Mouse (Mus musculus) MEL (cell line): ENCODE data around the gene Mrpl46. TPM values are rescaled to one million over a fixed set of nuclear protein-coding genes. Genes with fewer than 3 reads are reported as not detected.

Experiments used
- DNase-seq: peaks from one replicate; pipeline ENCODE4 v3.0.0; 2011; ENCODE audit warnings: low read depth, low spot score
- H3K27ac ChIP-seq: 2 replicates; pipeline ENCODE4 v1.5.1; 2012; ENCODE audit warnings: low read depth, mild to moderate bottlenecking, control low read depth, low read length, moderate library complexity; ENCODE audit not compliant: control insufficient read depth
- H3K27me3 ChIP-seq, 2 experiments: fragments of 150-350 bp in 1 of 2; sonication (generic) in 1 of 2; 2 replicates each; pipeline ENCODE4 v1.6.1; 2012; ENCODE audit warnings: low read length in 2 of 2, mild to moderate bottlenecking in 2 of 2, improper control_type of control experiment in 1 of 2, moderate library complexity in 1 of 2; ENCODE audit not compliant: insufficient read depth in 2 of 2, control insufficient read depth in 1 of 2
- H3K36me3 ChIP-seq, 2 experiments: 2 replicates each; pipeline ENCODE4 v1.6.1; 2012 to 2014; ENCODE audit warnings: low read length in 2 of 2, improper control_type of control experiment in 1 of 2, inconsistent platforms in 1 of 2, mild to moderate bottlenecking in 1 of 2; ENCODE audit not compliant: insufficient read depth in 2 of 2, control insufficient read depth in 1 of 2
- H3K4me1 ChIP-seq, 2 experiments: fragments of 150-350 bp in 1 of 2; sonication (generic) in 1 of 2; 2 replicates each; pipeline ENCODE4 v1.6.1; 2012; ENCODE audit warnings: low read length in 2 of 2, improper control_type of control experiment in 1 of 2, mild to moderate bottlenecking in 1 of 2; ENCODE audit not compliant: insufficient read depth in 2 of 2, control insufficient read depth in 1 of 2
- H3K4me3 ChIP-seq, 2 experiments: fragments of 150-350 bp in 1 of 2; sonication (generic) in 1 of 2; 2 replicates each; pipeline ENCODE4 v1.5.1; 2012; ENCODE audit warnings: low read depth in 2 of 2, low read length in 2 of 2, mild to moderate bottlenecking in 2 of 2, moderate library complexity in 2 of 2, control low read depth in 1 of 2, improper control_type of control experiment in 1 of 2; ENCODE audit not compliant: control insufficient read depth in 1 of 2, insufficient read depth in 1 of 2
- H3K79me2 ChIP-seq: 2 replicates; pipeline ENCODE4 v1.6.1; 2012; ENCODE audit warnings: mild to moderate bottlenecking, low read length, moderate library complexity; ENCODE audit not compliant: control insufficient read depth, poor library complexity, insufficient read depth
- H3K9ac ChIP-seq: 2 replicates; pipeline ENCODE4 v1.6.1; 2012; ENCODE audit warnings: low read depth, mild to moderate bottlenecking, control low read depth, low read length, moderate library complexity; ENCODE audit not compliant: control insufficient read depth, poor library complexity, severe bottlenecking
- H3K9me3 ChIP-seq: fragments of 150-350 bp; sonication (generic); replicated peaks from 2 replicates; pipeline ENCODE4 v1.6.1; 2012; ENCODE audit warnings: mild to moderate bottlenecking, low read length, improper control_type of control experiment, moderate library complexity; ENCODE audit not compliant: insufficient read depth
- CTCF ChIP-seq, 3 experiments: IDR thresholded peaks in 2 of 3; conservative IDR thresholded peaks in 1 of 3; 2 replicates each; pipeline ENCODE4 v1.5.1; 2011 to 2012; ENCODE audit warnings: low read length in 3 of 3, low read depth in 2 of 3, mild to moderate bottlenecking in 2 of 3, improper control_type of control experiment in 1 of 3, inconsistent platforms in 1 of 3, mixed read lengths in 1 of 3, moderate library complexity in 1 of 3; ENCODE audit not compliant: control insufficient read depth in 1 of 3, insufficient read depth in 1 of 3, poor library complexity in 1 of 3, severe bottlenecking in 1 of 3
- E2F4 ChIP-seq: IDR thresholded peaks from 2 replicates; pipeline ENCODE4 v1.6.1; 2011; ENCODE audit warnings: low read depth, low read length, improper control_type of control experiment, borderline replicate concordance
- ELF1 ChIP-seq: IDR thresholded peaks from 2 replicates; pipeline ENCODE4 v1.6.1; 2014; ENCODE audit warnings: low read depth, mild to moderate bottlenecking, inconsistent platforms, low read length, improper control_type of control experiment, moderate library complexity
- GABPA ChIP-seq: IDR thresholded peaks from 2 replicates; pipeline ENCODE4 v1.6.1; 2012; ENCODE audit warnings: low read depth, mild to moderate bottlenecking, inconsistent platforms, low read length, improper control_type of control experiment, moderate library complexity
- GATA1 ChIP-seq: IDR thresholded peaks from 2 replicates; pipeline ENCODE4 v1.6.1; 2011; ENCODE audit warnings: low read depth, low read length, improper control_type of control experiment
- HCFC1 ChIP-seq: IDR thresholded peaks from 2 replicates; pipeline ENCODE4 v1.6.1; 2012; ENCODE audit warnings: low read depth, mild to moderate bottlenecking, inconsistent platforms, low read length, improper control_type of control experiment, moderate library complexity
- JUND ChIP-seq: IDR thresholded peaks from 2 replicates; pipeline ENCODE4 v1.6.1; 2011; ENCODE audit warnings: low read depth, mild to moderate bottlenecking, improper control_type of control experiment, low read length
- KAT2A ChIP-seq: conservative IDR thresholded peaks from 2 replicates; pipeline ENCODE4 v1.6.1; 2012; ENCODE audit warnings: low read depth, low read length, improper control_type of control experiment, inconsistent platforms
- MAFK ChIP-seq: IDR thresholded peaks from 2 replicates; pipeline ENCODE4 v1.6.1; 2011; ENCODE audit warnings: low read depth, mild to moderate bottlenecking, low read length, improper control_type of control experiment, borderline replicate concordance
- MAX ChIP-seq: IDR thresholded peaks from 2 replicates; pipeline ENCODE4 v1.6.1; 2011; ENCODE audit warnings: low read length, improper control_type of control experiment
- MEF2A ChIP-seq: IDR thresholded peaks from 2 replicates; pipeline ENCODE4 v1.6.1; 2014; ENCODE audit warnings: low read depth, mild to moderate bottlenecking, inconsistent platforms, low read length, improper control_type of control experiment; ENCODE audit not compliant: poor library complexity, insufficient replicate concordance, severe bottlenecking; ENCODE audit errors: extremely low read depth
- MXI1 ChIP-seq: IDR thresholded peaks from 2 replicates; pipeline ENCODE4 v1.6.1; 2011; ENCODE audit warnings: mild to moderate bottlenecking, low read depth, low read length, improper control_type of control experiment
- MYB ChIP-seq: IDR thresholded peaks from 2 replicates; pipeline ENCODE4 v1.6.1; 2011; ENCODE audit warnings: mild to moderate bottlenecking, low read depth, low read length, improper control_type of control experiment
- NRF1 ChIP-seq: IDR thresholded peaks from 2 replicates; pipeline ENCODE4 v1.6.1; 2014; ENCODE audit warnings: low read depth, mild to moderate bottlenecking, inconsistent platforms, low read length, improper control_type of control experiment, moderate library complexity; ENCODE audit not compliant: poor library complexity, insufficient read depth, severe bottlenecking
- POLR2A ChIP-seq, 2 experiments: IDR thresholded peaks; 2 replicates each; pipeline ENCODE4 v1.6.1; 2011 to 2012; ENCODE audit warnings: low read length in 2 of 2, mild to moderate bottlenecking in 2 of 2, control low read depth in 1 of 2, improper control_type of control experiment in 1 of 2, low read depth in 1 of 2, moderate library complexity in 1 of 2; ENCODE audit not compliant: control insufficient read depth in 1 of 2, insufficient read depth in 1 of 2, poor library complexity in 1 of 2
- POLR2AphosphoS2 ChIP-seq: IDR thresholded peaks from 2 replicates; pipeline ENCODE4 v1.6.1; 2011; ENCODE audit warnings: low read length, improper control_type of control experiment
- POLR2AphosphoS5 ChIP-seq: IDR thresholded peaks from 2 replicates; pipeline ENCODE4 v1.6.1; 2012; ENCODE audit warnings: low read depth, borderline replicate concordance, mild to moderate bottlenecking, inconsistent platforms, low read length, moderate library complexity, mixed read lengths
- RCOR1 ChIP-seq: IDR thresholded peaks from 2 replicates; pipeline ENCODE4 v1.6.1; 2012; ENCODE audit warnings: low read depth, mild to moderate bottlenecking, inconsistent platforms, low read length, improper control_type of control experiment
- TAL1 ChIP-seq: IDR thresholded peaks from 2 replicates; pipeline ENCODE4 v1.6.1; 2012; ENCODE audit warnings: mild to moderate bottlenecking, inconsistent platforms, low read length, moderate library complexity, mixed read lengths
- TBP ChIP-seq: IDR thresholded peaks from 2 replicates; pipeline ENCODE4 v1.8.0; 2011; ENCODE audit warnings: low read depth, low read length, improper control_type of control experiment
- TCF12 ChIP-seq: IDR thresholded peaks from 2 replicates; pipeline ENCODE4 v1.6.1; 2014; ENCODE audit warnings: low read depth, mild to moderate bottlenecking, inconsistent platforms, low read length, improper control_type of control experiment, moderate library complexity
- UBTF ChIP-seq: IDR thresholded peaks from 2 replicates; pipeline ENCODE4 v1.6.1; 2012; ENCODE audit warnings: low read depth, mild to moderate bottlenecking, inconsistent platforms, low read length, improper control_type of control experiment, moderate library complexity, borderline replicate concordance; ENCODE audit not compliant: insufficient read depth
- USF1 ChIP-seq: IDR thresholded peaks from 2 replicates; pipeline ENCODE4 v1.6.1; 2014; ENCODE audit warnings: low read depth, mild to moderate bottlenecking, inconsistent platforms, low read length, improper control_type of control experiment, moderate library complexity
- ZC3H11A ChIP-seq: IDR thresholded peaks from 2 replicates; pipeline ENCODE4 v1.6.1; 2012; ENCODE audit warnings: low read depth, mild to moderate bottlenecking, inconsistent platforms, low read length, improper control_type of control experiment
- ZMIZ1 ChIP-seq: IDR thresholded peaks from 2 replicates; pipeline ENCODE4 v1.6.1; 2012; ENCODE audit warnings: low read depth, mild to moderate bottlenecking, inconsistent platforms, low read length, improper control_type of control experiment, moderate library complexity
- ZNF384 ChIP-seq: IDR thresholded peaks from 2 replicates; pipeline ENCODE4 v1.6.1; 2012; ENCODE audit warnings: low read depth, mild to moderate bottlenecking, inconsistent platforms, low read length, improper control_type of control experiment
- polyA plus RNA-seq, 2 experiments: library from polyadenylated mRNA; stranded (reverse) in 1 of 2; unstranded in 1 of 2; fragments of >175 nt in 1 of 2; fragments of >200 nt in 1 of 2; gene quantifications; 2 replicates each; pipeline versions ENCODE4 v1.2.1 to v1.2.4; 2012; ENCODE audit warnings: low replicate concordance in 2 of 2, low read depth in 1 of 2; ENCODE audit not compliant: insufficient read length in 2 of 2, insufficient read depth in 1 of 2, missing spikeins in 1 of 2
- total RNA-seq: library from RNA; depleted of rRNA; stranded (reverse); fragments of 300-350 nt; gene quantifications from 2 replicates; pipeline ENCODE4 v1.2.3, GENCODE M21; 2012

Gene Mrpl46
- total and polyA plus RNA-seq, 3 experiments = 67.2 to 70.8 TPM; not detected in 1

- no peak for TF ChIP-seq JUND
Observed at GRCm38 (mm10) chr7:78814766-78815165, 31.4 kb upstream of the Mrpl46 start (continued).

GRCm38 (mm10) chr7:78813791-78814190 is 30.5 kb upstream of the Mrpl46 start:
- no peak overlapping the region for H3K27ac ChIP-seq
- no peak for DNase-seq
- peaks cover 0 to 8% of the 10 kb centered on the region in 2 experiments; a peak in 2 of 4 replicates for H3K4me1 ChIP-seq
- H3K9ac ChIP-seq = no peak overlapping the region
- peaks cover 0 to 2% of the 10 kb centered on the region in 2 experiments; a peak in 2 of 4 replicates for H3K36me3 ChIP-seq
- H3K79me2 ChIP-seq = no peaks in the 10 kb centered on the region
- H3K4me3 ChIP-seq = no peak overlapping the region
- no peaks in the 10 kb centered on the region for H3K27me3 ChIP-seq
- TF ChIP-seq ZC3H11A (no peak), KAT2A (no peak), MXI1 (no peak), UBTF (no peak), E2F4 (no peak), MYB (no peak), ZMIZ1 (no peak), TAL1 (no peak), ELF1 (no peak), POLR2A (IDR thresholded peaks at IDR 0.05; ENCODE audit: control insufficient read depth in 1 of 2, insufficient read depth in 1 of 2, low read depth in 1 of 2, low read length in 2 of 2, poor library complexity in 1 of 2) (no peak), CTCF (IDR thresholded peaks at IDR 0.05 in 2 of 3, conservative IDR thresholded peaks at IDR 0.05 in 1 of 3; ENCODE audit: control insufficient read depth in 1 of 3, insufficient read depth in 1 of 3, low read depth in 2 of 3, low read length in 3 of 3, poor library complexity in 1 of 3, severe bottlenecking in 1 of 3) (no peak), HCFC1 (no peak), GABPA (no peak), MAFK (no peak)
- TF ChIP-seq, all 39 proteins: peak for 0
- H3K9me3 ChIP-seq = no peaks in the 10 kb centered on the region

- Histone ChIP-seq H3K4me1 (no peaks in the 10 kb centered on the region), H3K9me3 (no peaks in the 10 kb centered on the region), H3K36me3 (peaks cover 0 to 2% of the 10 kb centered on the region in 2 experiments; a peak in 1 of 4 replicates), H3K4me3 (no peak overlapping the region), H3K9ac (no peak overlapping the region), H3K27ac (no peak overlapping the region), H3K79me2 (no peaks in the 10 kb centered on the region)
- TF ChIP-seq ELF1 = no peak
- no peak for TF ChIP-seq TAL1
- no peak for TF ChIP-seq TCF12
- no peak for TF ChIP-seq MEF2A
- TF ChIP-seq ZC3H11A = no peak
- TF ChIP-seq POLR2AphosphoS2 = no peak
- no peak for TF ChIP-seq POLR2AphosphoS5
- TF ChIP-seq TBP = no peak
- no peak for TF ChIP-seq ZNF384
- TF ChIP-seq KAT2A = no peak
- TF ChIP-seq JUND = no peak
- TF ChIP-seq GATA1 = no peak
- no peak for TF ChIP-seq MAX
- no peak for TF ChIP-seq GABPA
- no peak for TF ChIP-seq NRF1
- TF ChIP-seq RCOR1 = no peak
- no peak for TF ChIP-seq USF1
- no peak for TF ChIP-seq CTCF (IDR thresholded peaks at IDR 0.05 in 2 of 3, conservative IDR thresholded peaks at IDR 0.05 in 1 of 3; ENCODE audit: control insufficient read depth in 1 of 3, insufficient read depth in 1 of 3, low read depth in 2 of 3, low read length in 3 of 3, poor library complexity in 1 of 3, severe bottlenecking in 1 of 3)
- TF ChIP-seq, all 39 proteins: peak for 0
- no peaks in the 10 kb centered on the region for H3K27me3 ChIP-seq
- DNase-seq = no peak
Observed at GRCm38 (mm10) chr7:78807192-78807591, 23.9 kb upstream of the Mrpl46 start.
